Mouse (Mus musculus) cerebellum, adult 8-10 months (tissue): Measurements from ENCODE around the gene Trpm3.
A peak's percentile ranks its signal among the peaks of the same experiment; 100 is the strongest.

Experiments
- DNase-seq: peaks from one replicate; pipeline ENCODE4 v3.0.0; 2022

The Trpm3 gene

DNA sequence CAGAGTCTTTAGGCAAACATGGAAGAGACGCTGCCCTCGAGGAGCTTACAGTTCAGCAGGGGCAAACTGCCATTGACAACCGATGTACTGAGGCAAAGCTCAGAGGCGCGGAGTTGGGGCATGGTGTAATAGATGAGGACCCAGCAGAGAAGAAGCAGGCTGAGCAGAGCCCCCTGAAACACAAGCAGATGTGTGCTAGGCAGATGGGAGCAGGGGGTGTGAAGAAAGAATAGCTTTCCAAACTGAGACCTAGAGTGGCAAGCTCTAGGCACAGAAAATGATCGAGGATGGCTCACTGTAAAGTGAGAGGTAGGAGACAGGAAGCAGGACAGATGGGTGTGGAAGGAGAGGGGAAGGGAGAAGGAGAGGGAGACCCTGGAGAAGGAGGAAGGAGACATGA, 792.2 kb downstream of the Trpm3 start:
- DNase-seq, result no peak

- DNase-seq, result no peak
Observed at GRCm38 (mm10) chr19:22935067-22935466, 796.2 kb downstream of the Trpm3 start.

DNA sequence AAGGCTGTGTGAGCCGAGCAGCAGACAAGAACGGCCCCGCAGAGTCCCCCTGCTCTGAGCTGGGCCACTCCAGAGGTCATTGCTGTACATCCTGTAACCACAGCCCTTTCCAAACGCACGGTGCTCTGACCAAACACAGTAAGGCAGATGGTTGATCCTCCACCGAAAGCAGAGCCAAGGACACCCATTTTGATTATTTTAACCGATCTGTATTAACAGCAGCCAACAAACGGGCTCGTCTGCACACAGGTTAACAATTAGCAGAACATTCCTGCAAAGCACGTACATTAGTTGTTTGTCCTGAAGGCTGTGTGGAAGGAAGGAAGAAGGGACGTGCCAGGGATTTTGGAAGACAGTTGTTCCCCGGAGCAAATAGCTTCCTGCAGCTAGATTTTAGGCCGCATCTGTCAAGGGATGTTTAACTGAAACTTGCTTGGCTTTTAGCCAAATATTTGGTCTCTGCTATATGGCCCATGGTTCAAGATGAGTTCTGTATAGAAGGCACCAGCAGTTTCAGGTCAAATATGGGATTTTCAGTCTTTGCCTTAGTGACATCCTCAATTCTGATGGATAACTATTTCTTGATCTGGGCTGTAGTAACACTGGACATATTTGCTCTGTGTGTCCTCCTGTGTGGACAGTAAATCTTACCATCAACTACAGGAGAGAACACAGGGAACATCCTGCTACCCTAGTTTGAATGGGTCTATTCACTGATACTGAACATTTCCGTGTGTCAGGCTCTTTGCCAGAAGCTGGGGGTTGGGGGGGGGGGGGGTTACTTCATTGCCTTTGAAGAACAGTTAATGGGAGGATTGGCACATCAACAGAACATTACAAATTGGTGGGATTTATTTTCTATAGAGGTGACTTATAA, 800.2 kb downstream of the Trpm3 start:
- no peak for DNase-seq

GRCm38 (mm10) chr19:22939836-22940235, 801.0 kb downstream of the Trpm3 start:
- peak; percentile 66 for DNase-seq

DNA sequence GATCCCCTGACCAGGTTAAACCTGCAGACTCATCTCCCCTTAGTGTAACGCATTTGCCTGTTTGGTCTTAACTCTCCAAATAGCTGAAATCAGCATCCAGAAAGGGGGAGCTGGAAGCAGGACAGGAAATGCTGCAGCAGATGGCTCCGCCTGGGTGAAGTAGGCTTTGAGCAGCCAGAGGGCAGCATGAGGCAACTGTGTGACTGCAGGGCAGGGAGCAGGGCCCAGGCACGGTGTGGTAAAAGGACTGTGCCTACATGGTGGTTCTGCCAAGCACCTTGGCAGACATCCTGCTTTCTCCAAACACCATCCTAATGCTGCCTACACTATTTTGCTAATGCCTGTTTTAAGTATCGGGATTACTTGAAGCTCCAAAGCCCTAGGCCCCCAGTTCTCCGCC, 801.6 kb downstream of the Trpm3 start:
- DNase-seq, result peak; percentile 94

DNA sequence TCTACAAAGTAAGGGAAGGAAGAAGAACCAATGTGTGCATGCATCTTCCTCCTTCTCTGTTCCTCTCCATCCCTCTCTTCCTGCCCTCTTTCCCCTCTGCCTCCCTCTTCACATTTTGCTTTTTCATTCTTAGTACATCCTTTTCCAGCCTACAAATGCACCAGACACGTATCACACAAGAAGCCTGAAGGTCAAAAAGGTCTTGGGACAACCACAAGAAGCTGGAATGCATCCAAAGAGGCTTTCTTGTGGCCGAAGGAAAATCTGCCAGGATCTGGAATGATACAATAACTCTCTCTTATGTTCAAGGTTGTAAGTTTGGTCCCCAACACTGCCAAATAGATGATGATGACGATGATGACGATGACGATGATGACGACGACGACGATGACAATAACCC, 802.1 kb downstream of the Trpm3 start:
- DNase-seq, result no peak

DNA sequence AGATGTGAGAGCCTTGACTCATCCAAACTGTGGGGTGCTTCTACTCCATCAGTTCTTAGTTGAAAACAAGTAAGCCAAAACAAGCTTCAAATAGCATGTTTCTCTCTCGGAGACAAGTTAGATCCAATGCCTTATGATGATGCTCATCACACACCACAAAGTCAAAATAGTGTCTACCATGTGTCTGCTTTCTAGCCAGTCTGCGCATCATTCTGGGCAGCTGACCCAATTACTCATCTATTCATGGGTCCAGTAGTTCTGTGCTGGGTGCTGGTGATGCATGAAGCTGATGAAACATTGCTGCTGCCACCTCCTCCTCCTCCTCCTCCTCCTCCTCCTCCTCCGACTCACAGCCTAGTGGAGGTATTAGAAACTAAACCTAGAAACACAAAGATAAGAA, 813.6 kb downstream of the Trpm3 start:
- no peak for DNase-seq

DNA sequence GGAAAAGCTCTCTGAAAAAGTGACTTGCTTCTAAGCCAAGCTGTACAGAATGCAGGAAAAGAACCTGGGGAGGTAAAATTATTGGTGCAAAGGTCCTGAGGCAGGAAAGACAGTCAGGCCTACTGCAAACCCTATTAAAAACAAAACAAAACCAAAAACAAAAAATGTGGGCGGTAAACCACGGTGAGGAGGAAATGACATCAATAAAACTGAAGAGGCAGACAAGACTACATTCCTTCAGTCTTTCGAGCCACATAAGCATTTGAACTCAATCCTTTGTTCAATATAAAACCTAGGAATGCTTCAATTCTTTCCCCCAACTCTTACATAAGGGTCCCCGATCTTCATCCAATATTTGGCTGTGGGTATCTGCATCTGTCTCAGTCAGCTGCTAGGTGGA, 814.3 kb downstream of the Trpm3 start:
- no peak for DNase-seq

GRCm38 (mm10) chr19:22958414-22958813, 819.6 kb downstream of the Trpm3 start:
- DNase-seq, result no peak

DNA sequence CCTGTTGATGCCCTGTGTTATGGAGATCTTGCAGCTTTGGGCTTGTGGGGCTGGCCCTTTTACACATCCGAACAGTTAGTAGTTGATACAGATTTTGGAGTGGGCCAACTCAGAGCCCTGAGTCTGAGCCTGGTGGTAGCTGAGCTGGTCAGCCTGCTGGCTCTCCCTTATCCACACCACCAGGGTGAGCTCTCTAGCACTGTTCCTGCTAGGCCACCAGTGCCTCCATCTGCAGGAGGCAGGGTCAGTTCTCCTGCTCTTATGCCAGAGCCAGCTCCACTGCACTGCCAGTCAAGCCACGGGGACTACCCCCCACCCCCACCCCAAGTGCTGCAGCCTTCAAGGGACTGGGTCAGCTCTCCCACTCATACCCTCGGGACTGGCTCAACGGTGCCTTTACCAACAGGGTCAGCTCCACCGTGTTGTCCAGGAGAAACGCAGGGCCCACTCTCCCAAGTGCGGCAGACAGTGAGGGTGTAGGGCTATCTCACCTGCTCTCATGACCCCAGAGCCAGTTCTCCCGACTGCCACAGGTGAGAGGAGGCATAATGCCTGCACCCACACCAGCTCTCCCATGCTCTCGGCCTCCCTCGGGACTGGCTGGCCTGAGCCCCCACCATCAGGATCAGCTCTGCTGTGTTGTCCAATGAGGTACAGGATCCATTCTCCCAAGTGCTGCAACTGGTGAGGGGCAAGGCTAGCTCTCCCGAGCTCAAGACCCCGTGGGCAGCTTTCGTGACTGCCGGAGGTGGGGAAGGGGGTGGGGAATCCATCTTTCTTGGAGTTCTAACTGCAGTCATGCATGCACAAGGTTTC, 821.8 kb downstream of the Trpm3 start:
- no peak for DNase-seq

GRCm38 (mm10) chr19:22962001-22962708, 823.3 kb downstream of the Trpm3 start:
- peak; percentile 64 for DNase-seq

DNA sequence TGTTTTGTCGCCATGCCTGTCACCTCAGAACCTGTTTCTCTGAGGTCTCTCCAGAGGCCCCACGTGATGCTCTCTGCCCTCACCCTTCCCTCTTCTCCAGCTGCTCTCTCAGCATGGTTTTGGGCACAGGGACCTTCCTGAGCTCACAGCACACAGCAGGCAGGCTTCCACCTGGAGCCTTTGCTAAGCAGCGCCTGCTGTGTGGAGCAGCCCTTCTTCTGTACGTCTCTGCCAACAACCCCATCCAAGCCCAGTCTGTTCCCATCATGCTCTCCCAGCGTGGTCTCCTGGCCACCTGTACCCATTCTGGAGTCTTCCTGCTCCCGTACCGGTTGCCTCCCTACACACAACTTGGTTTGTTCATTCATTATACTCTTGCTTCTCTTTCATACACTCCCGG, 823.9 kb downstream of the Trpm3 start:
- DNase-seq, result peak; percentile 95

DNA sequence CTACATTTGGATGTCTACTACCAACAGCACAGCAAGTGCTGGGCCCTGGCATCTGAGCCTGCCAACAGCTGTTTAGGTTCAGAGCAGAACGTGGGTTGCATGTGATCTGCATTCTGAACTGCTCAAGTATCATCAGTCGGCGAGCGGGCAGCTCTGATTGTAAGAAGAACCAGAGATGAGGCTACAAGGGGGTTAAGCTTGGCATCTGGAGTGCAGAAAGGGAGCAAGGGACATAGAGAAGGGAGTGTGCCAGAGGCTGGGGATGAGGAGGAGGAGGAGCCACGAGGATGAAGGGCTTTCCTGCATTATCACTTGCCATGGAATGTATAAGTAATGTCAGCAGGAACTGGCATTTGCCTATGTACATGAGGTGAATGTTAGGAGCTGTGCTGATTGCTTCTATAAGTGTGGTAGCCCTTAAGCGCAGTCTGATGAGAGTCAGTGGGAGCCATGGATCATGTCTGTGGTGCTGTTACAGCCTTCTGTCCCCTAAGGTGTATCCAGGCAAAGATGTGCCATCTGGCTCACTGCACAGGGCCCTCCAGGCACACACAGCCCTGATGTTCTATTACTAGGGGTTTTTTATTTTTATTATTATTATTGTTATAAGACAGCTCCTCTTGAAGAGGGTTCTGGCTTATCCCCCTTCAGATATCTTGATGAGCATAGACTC, 825.0 kb downstream of the Trpm3 start:
- DNase-seq, result no peak

- no peak for DNase-seq
Observed at GRCm38 (mm10) chr19:22965470-22965869, 826.6 kb downstream of the Trpm3 start.

DNA sequence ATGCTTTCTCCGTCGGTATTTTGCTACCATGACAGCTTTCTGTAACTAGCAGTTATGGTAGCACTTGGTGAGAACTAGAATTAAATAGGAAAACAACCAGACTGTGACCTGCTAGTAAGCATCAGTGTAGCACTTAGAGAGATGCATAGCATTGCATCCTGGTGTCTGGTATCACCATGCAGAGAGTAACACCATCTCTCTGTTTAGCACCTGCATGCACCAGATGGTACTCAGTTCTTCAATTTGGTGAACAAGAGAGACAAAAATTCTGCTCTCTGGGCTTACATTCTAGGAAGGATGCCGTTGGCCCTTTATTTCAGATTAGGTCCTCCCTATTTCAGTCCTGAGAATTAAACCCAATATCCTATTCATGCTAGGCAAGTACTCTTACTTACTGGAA, 834.4 kb downstream of the Trpm3 start:
- DNase-seq, result no peak

- no peak for DNase-seq
Observed at GRCm38 (mm10) chr19:22973727-22974126, 834.9 kb downstream of the Trpm3 start.

GRCm38 (mm10) chr19:22975801-22976200, 837.0 kb downstream of the Trpm3 start:
- DNase-seq, result no peak

- no peak for DNase-seq
Observed at GRCm38 (mm10) chr19:22977508-22977907, 838.7 kb downstream of the Trpm3 start.

DNA sequence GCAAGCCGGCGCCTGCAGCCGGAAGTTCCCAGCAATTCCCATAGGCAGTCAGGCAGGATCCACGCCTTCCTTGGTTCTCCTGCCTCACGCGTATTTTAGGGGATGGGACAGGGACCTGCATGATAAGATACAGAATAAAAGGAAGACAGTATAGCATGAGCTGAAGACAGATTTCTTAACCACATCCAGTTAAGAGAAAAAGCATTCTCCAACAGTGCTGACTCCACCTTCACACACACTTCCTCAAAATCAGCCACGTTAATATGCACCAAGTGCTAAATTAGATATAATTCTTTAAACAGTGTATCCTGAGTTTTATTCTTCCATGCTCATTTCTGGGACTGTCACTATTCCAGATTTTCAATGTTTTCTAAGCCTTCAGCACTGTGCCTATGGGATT, 839.9 kb downstream of the Trpm3 start:
- no peak for DNase-seq

- DNase-seq, result no peak
Observed at GRCm38 (mm10) chr19:22979191-22979590, 840.3 kb downstream of the Trpm3 start.

- peak; percentile 64 for DNase-seq
Observed at GRCm38 (mm10) chr19:22987914-22988313, 849.1 kb downstream of the Trpm3 start.

DNA sequence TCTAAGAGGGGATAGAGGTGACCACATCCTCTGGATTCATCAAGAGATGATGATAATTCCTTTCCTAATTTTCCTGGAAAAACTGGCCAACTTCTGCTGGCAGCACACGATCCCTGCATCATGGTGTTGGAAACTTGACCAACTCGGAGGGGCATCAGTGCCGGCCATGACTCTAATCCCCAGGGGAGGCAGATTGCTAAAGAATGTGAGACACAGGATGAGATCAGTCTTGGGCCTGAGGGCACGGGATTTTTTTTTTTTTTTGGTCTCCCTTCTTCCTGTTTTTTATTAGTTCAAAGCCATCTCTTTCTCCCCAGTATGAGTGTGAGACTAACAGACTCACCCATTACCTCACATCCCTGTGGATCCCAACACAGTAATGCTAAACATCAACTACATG, 855.1 kb downstream of the Trpm3 start:
- DNase-seq, result no peak

- no peak for DNase-seq
Observed at GRCm38 (mm10) chr19:22994531-22994930, 855.7 kb downstream of the Trpm3 start.
